Mouse (Mus musculus) cerebellum, postnatal 25 days (tissue): ENCODE data around the gene Commd6.
"Not testable (repeated sequence)": the region's sequence is repeated elsewhere in the genome, so short reads cannot be mapped to it uniquely, and the experiment has no call there.

Source experiments
- DNase-seq, 2 experiments: peaks; one replicate each; pipeline ENCODE4 v3.0.0; 2021; ENCODE audit warnings: mixed read lengths in 2 of 2

Gene Commd6

DNA sequence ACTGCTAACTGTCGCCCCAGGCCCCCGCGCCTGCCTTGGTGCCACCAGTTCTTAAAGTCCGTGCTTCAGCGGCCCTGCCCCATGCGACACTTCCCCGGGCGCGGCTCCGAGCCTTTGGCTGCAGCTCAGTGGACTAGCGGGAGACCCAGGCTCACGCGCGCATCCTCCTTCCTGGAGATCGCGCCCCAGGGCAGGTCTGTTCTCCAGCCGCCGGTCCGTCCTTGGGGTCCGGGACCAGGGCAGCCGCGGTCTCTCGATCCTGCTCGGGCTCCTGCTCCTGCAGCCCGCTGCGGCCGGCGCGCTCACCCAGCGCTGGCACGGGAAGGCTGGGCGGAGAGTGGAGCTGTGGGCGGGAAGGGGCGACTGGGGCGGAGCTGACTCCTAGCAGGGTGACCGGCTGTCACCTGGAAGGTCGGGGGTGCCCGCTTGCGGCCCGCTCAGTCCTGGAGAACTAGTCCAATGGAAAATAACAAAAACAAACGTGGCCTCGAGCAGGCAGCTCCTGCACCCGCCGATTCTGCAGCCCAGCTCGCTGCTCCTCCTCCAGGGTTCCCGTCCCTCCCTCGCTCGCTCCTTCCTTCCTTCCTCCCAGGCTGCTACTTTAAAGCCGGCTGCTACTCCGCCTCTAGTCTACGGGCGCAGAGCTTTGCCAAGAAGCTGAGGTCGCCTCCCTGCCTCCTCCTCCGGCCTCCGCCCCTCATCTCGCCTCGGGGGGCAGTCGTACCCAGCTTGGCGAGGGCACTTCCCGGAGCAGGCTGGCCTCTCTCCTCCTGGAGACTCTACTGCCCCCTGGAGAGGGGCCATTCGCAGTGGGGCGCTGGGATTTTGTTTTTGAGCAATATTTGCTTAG lies 31.7 kb downstream of the Commd6 start, which contains the start of gene Tbc1d4:
Tbc1d4 (minus strand) TSS at position 673 of the 850 bp plus-strand sequence.
- peak; percentile 91 for DNase-seq

DNA sequence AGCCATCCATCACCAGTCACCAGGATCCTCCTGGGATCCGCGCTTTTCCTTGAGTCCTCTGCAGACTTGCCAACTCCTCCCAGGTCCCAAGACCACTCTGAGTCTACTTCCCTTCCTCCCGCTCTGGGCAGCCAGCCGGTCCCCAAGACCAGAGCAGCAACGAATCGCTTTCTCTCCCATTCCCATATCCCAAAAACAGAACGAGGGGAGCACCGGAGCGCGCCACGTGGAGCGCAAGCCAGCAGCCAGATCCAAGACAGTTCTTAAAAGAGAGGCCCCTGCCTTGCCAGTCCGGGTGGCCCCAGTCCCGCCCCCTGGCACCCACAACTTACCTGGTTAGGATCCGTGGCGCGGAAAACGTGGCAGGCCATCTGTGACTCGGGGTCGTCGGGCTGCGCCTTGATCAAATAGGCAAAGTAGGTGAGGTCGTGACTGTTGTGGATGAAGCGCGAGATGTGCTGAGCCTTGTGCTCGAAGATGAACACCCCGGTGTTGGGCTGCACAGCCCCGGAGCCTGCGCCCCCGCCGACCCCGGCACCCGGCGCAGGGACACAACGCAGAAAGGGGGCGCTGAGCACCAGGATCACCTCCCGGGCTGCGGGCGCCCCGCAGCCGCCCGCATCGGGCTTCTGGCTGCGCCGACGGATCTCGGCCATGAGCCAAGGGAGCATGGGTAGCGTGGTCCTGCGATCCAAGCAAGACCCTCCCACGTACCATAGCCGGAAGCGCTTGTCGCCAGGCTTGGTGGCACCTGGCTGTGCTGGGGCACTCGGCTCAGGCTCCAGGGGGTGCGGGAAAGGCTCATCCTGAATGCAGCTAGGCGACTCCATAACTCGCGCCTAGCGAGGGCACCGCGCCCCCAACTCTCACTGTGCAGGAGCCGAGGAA lies 32.6 kb downstream of the Commd6 start:
- DNase-seq, result peak; percentile 67 to 68

DNA sequence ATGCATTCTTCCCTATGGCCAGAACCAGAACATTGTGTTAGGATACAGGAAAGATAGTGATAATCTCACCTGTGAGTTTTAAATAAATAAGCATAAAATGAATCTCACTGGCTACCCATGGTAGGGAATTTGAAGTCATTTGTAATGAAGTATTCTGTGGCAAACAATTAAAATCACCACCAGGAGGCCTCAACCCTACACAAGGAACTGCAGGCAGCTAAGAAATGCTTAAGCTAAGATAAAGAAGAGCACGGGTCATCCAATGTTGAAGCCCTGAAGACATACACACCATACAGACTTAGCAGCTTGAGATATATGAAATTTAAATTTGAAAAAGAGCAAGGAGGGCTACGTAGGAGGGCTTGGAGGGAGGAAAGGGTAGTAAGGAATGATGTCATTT lies 34.6 kb downstream of the Commd6 start:
- no peak for DNase-seq

DNA sequence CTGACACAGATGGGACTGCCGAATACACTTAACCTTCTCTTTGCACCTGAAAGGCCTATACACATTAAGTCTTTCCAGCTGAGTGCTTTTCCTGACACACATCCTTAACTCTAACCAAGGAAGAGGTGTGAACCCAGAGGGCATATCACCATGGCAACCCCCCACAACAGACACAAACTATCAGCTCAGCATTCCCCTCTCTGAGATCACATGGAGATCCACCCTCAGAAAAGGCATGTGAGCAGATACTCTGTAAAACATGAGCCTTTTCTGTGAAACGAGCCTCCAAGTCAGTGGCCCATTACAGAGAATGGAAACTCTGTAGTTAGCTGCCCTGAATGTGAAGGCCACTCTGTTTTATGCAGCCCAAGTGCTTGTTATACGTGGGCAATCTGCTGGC lies 37.6 kb downstream of the Commd6 start:
- no peak for DNase-seq

DNA sequence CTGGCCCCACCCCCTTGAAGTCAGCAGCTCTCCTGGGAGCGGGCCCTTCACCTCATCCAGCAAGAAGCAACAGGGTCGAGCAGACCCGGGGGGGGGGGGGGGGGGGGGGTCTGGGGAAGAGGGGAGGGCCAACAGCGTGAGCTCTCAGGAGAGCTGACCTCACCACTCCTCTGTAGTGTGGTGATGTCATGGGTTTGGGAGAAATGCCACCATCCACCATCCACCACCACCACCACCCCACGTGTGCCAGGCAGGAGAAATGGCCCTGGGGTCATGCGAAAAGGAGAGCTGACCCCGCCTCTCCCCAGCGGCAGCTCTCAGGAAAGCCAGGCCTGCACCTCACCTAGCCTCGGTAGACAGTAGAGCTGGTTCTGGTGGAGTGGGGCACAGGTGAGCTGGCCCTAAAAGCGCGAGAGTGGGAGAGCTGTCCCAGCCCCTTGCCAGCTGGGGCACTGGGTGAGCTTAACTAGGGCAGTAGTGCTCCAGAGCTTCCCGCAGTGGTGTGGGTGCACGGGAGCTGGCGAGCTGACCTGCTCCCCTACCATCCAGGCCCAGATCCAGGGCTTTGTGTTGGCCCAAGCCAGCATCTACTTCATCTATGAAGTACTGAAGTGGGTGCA lies 43.3 kb downstream of the Commd6 start:
- DNase-seq, result no peak

DNA sequence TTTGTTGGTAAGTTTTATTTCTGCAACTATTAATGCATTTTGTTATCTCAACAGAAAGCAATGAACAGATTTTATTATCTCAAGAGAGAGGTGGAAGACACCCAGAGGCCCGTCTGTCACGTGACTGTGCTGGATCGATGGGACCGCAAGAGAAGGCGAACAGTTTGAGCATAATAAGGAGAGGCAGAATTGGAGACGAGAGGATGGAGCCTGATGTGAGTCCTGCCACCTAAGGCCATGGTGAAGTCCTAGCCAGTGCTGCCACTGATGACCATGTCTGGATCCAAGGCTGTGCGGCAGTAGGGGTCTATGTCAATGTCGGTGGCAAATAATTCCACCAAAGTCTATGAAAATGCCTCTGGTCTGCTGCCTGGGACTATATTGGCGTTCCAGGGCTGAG lies 43.8 kb downstream of the Commd6 start:
- no peak for DNase-seq

DNA sequence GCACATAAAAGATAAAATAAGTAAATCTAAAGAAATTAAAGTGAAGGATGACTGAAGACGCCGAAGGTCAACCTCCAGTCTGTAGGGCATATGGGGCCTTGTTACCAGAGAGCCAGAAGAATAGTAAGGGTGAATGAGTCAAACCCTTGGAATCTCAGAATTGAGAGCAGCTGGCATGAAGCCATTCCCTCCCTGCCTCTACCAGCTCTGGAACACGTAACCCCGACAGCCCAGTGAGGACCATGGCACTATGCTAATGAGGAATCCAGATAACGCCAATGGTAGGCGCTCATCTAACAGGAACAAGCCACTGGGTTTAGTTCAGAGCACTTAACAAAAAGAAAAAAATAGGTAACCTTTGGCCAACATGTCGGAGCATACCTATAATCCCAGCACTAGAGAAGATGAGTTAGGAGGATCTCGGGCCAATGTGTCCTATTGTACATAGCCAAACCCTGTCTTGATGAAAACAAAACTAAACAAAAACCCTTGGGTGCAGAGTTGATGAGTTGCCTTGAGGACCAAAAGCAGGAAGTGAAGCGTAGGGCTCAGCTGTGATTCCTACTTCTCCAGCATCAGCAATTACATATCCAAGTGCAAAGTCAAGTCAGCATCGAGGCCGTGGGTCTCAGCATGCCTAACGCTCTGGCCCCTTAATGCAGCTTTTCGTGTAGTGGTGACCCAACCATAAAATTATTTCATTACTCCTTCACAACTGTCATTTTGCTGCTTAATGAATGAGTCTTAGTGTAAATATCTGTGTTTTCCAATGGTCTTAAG lies 45.0 kb downstream of the Commd6 start:
- peak in 1 of 2 experiments; percentile 27 for DNase-seq

DNA sequence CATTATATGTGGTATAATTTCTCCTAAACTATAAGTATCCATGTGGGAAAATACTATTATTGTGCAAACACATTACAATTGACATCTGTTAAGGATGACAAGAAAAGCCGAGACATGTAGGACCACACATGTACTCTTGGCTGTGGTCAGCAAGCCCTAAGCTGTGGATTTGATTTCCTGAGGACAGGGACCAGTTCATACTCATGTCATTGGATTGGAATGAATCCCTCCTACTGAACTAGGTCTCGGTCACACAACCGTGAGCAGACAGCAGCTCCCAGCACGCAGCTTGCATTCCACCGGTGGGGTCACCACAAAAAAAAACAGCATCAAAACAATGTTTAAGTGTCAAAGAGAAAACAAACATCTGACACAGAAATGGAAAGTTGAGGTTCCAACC lies 46.5 kb downstream of the Commd6 start:
- DNase-seq, result no peak

DNA sequence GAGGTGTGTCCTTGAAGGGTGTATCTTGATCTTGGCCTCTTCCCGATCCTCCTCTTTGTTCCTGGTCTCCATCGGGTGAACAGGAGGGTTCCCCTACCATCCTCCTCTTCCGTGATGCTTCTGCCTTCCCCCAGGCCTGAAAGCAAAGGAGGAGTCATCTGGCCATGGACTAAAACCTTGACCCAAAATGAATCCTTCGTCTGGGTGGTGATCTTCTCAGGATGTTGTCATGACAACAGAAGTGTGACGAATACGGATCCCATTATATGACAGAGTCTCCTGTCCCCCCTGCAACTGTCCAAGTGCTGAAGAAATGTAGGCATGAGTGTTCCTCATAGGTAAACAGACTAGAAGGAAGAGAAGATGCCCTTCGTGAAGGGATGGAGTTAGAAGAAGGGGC lies 47.1 kb downstream of the Commd6 start:
- DNase-seq, result no peak

DNA sequence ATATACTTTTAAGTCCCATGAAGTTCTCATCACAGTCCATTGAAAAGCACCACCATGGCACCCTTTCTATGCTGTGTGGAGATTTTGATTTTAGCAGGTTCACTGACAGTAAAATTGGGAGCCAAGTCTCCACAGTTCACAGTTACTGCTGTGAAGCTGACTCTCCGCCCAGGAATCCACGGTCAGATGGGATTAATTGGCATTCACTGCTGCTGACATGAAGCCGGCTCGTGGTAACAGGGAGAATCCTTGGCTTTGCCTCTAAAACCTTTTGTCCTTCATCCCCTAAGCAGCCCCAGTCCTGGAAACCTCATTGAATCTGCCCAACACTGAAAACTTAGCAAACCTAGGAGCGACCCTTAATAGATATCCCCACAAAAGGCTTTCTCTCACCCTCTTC lies 49.4 kb downstream of the Commd6 start:
- peak; percentile 71 to 74 for DNase-seq

DNA sequence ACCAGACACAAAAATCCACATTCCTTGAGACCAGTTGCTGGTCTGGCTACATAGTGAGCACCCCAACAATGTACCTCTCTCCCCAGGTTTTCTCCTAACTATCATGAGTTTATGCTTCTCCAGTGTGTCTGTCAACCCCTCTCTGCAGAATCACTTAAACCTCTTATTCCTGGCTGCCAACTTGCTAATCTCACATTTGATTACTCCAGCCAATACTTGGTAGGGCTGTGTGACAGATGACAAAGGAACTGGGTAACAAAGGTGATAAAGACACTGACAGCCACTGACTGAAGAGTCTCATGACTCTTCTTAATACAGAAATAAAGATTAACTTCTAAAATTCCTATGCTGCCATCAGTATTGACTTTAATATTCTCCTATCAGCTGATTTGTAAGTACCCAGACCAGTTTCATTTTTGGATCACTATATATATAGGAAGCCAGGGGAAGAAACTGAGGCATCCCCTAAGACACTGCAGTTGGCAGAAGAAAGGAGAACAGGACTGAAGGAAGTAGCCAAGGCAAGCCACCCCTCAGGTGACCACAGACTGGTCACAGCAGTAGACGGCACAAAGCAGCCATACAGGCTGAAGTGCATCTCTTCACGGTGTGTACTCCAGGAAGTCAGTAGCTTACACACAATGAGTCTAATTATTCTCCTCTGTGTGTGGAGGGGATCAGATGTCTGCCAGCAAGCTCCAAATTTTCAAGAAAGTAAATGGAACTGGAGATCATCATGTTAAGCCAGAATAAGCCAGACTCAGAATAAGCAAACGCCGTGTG lies 52.1 kb downstream of the Commd6 start:
- DNase-seq, result not testable (repeated sequence)

DNA sequence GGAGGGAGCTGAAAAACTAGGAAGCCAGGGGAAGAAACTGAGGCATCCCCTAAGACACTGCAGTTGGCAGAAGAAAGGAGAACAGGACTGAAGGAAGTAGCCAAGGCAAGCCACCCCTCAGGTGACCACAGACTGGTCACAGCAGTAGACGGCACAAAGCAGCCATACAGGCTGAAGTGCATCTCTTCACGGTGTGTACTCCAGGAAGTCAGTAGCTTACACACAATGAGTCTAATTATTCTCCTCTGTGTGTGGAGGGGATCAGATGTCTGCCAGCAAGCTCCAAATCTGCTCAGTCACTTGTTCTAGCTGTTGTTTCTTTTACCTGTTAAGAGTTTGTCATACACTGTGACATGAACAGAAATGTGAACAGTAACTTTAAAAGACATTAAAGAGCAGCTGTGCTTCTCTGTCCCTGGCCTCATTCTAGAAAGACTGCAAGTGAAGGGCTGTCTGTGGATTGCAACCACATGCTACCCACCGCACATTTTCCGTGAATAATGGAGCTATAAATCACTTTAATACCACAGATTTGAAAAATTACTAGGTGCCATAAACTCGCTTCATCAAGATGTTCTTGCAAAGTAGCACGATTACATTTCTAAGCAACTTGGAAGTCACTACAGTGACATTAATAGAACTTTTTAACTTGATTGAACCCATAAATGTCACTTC lies 53.0 kb downstream of the Commd6 start:
- not testable (repeated sequence) for DNase-seq

DNA sequence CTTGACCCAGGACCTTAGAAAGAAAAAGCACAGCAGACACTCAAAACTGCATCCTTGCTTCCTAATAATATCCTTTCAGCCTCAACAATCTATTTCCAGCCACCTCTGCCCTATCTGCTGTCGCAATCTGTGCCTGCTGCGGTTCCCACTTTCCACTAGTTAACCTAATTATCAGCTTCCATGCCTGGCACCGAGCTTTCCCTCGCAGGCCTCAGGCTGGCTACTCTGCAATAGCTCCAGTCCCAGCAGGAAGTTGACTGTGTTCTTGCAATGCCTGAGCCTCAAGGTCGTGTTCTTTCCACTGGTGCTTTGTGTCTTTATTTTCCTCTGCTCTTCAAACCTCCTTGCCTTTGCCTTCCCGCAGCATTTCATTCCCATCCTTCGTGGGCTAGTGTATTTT lies 54.4 kb downstream of the Commd6 start:
- DNase-seq, result peak; percentile 42 to 58
